ENCODE assay signal across 11 mouse cellular contexts in genomic region chr5:119803411-119804251, GRCm38 (mm10). TPM values are rescaled to one million over a fixed set of nuclear protein-coding genes. Genes with fewer than 3 reads are reported as not detected.
DNase-seq lines count a peak whose midpoint lies in the region; ATAC-seq and TF ChIP-seq lines count a peak whose summit lies in the region.
"Had no signal": no experiment of that assay in that cellular context is flagged by ENCODE, and none has a peak within 500 bp of the region (broad histone marks: within the 10 kb centered on the region; RNA-seq: fewer than 3 reads in every experiment).

No protein-coding gene starts in this region.

- no peak for ATAC-seq in heart, embryonic 11.5 days (replicated peaks; ENCODE audit: insufficient number of reproducible peaks, low FRiP score, low TSS enrichment)
- ATAC-seq in common myeloid progenitor, adult 5-6 weeks (replicated peaks; ENCODE audit: low read depth, poor library complexity, severe bottlenecking) = 0 out of 2 replicates have a peak, but pooled peaks have one; percentile 2
- no peak for ATAC-seq in limb, embryonic 11.5 days (ENCODE audit: insufficient number of reproducible peaks, low FRiP score, low TSS enrichment, low read depth)
- no peak for ATAC-seq in activated CD4-positive, CD25-positive, alpha-beta regulatory T cell, adult 4 months

- peaks cover 75% of the 10 kb centered on the region for H3K27me3 ChIP-seq in heart, embryonic 11.5 days (ENCODE audit: control insufficient read depth, insufficient read depth, low read length)
- peaks cover 100% of the 10 kb centered on the region for H3K27me3 ChIP-seq in E14TG2a.4 (ENCODE audit: insufficient read depth, low read length)
- peaks cover 85% of the 10 kb centered on the region for H3K27me3 ChIP-seq in limb, embryonic 11.5 days (ENCODE audit: control insufficient read depth, insufficient read depth, low read length)

- H3K4me2 ChIP-seq in heart, embryonic 11.5 days = peak overlapping the region; percentile 86
- H3K4me2 ChIP-seq in limb, embryonic 11.5 days (ENCODE audit: low read depth, severe bottlenecking) = peak overlapping the region; percentile 69

- peaks cover 14% of the 10 kb centered on the region; the same call in 1 of the 2 replicates for H3K4me1 ChIP-seq in heart, embryonic 11.5 days (ENCODE audit: control insufficient read depth, insufficient read depth, low read length)
- peaks cover 47% of the 10 kb centered on the region for H3K4me1 ChIP-seq in E14TG2a.4 (replicated peaks; ENCODE audit: low read depth, low read length)
- 0 out of 2 replicates have a peak, but pooled peaks cover 8% of the 10 kb centered on the region for H3K4me1 ChIP-seq in limb, embryonic 11.5 days (ENCODE audit: control insufficient read depth, insufficient read depth, low read length)

- no peaks in the 10 kb centered on the region for H3K36me3 ChIP-seq in heart, embryonic 11.5 days (ENCODE audit: control insufficient read depth, insufficient read depth, low read length)
- no peaks in the 10 kb centered on the region for H3K36me3 ChIP-seq in E14TG2a.4 (ENCODE audit: insufficient read depth, low read length)
- no peaks in the 10 kb centered on the region for H3K36me3 ChIP-seq in limb, embryonic 11.5 days (ENCODE audit: control insufficient read depth, insufficient read depth, low read length)

- intact Hi-C loops in heart, postnatal 25 days (cut with DNase I) = no loop called here
- intact Hi-C loops in gastrocnemius, postnatal 36 days (cut with DNase I) = no loop called here

- DNase-seq in heart, postnatal 25 days (ENCODE audit: low spot score) = no peak
- peak; percentile 77 for DNase-seq in limb, embryonic 11.5 days (ENCODE audit: low spot score)
- no peak for DNase-seq in gastrocnemius, postnatal 36 days
- DNase-seq in thymus, postnatal 36 days = no peak

- TF ChIP-seq CTCF in E14TG2a.4 (conservative IDR thresholded peaks at IDR 0.05; ENCODE audit: low read length) = no peak

- H3K4me3 ChIP-seq in heart, embryonic 11.5 days (ENCODE audit: low read depth, low read length) = peak overlapping the region; percentile 41
- H3K4me3 ChIP-seq in E14TG2a.4 (replicated peaks; ENCODE audit: low read length) = peak overlapping the region; percentile 17; the same call in 1 of the 2 replicates
- peak overlapping the region; percentile 41 for H3K4me3 ChIP-seq in limb, embryonic 11.5 days (ENCODE audit: low read depth, low read length)

- H3K9ac ChIP-seq in heart, embryonic 11.5 days (ENCODE audit: low read depth, low read length) = peak overlapping the region; percentile 89
- peak overlapping the region; percentile 93 for H3K9ac ChIP-seq in limb, embryonic 11.5 days (ENCODE audit: low read length)

- no peaks in the 10 kb centered on the region for H3K9me3 ChIP-seq in heart, embryonic 11.5 days (replicated peaks; ENCODE audit: control insufficient read depth, low read length)
- H3K9me3 ChIP-seq in E14TG2a.4 (ENCODE audit: low read length) = no peaks in the 10 kb centered on the region
- H3K9me3 ChIP-seq in limb, embryonic 11.5 days (ENCODE audit: control insufficient read depth, low read length) = no peaks in the 10 kb centered on the region; the same call in 1 of the 2 replicates

- H3K27ac ChIP-seq in heart, embryonic 11.5 days (ENCODE audit: low read depth, low read length) = peak overlapping the region; percentile 86
- peak overlapping the region; percentile 90 for H3K27ac ChIP-seq in limb, embryonic 11.5 days (replicated peaks; ENCODE audit: low read depth, low read length)
- H3K27ac ChIP-seq: macrophage had no signal

- WGBS in heart, embryonic 11.5 days (ENCODE audit: insufficient replicate concordance) = under 1% methylated on average over 64 of the region's 64 CpGs
- under 1% methylated on average over 64 of the region's 64 CpGs for WGBS in limb, embryonic 11.5 days

RNA-seq across cellular contexts. Expression of gene Tbx5, which starts 28.8 kb away (rescaled TPM):
- 40.1 and 41.1 TPM in 2 replicates for polyA plus RNA-seq in heart, embryonic 11.5 days (2014; fragmentation: Nextera tagmentation; extraction: Ambion mirVana)
- 10 to 100 TPM; 29.0 to 33.6 TPM for total RNA-seq in heart, postnatal 25 days (2021)
- total RNA-seq in common myeloid progenitor, adult 5-6 weeks (2017) = not detected in 2 replicates
- 34.3 and 40.5 TPM in 2 replicates for polyA plus RNA-seq in limb, embryonic 11.5 days (2014; fragmentation: Nextera tagmentation; extraction: Ambion mirVana)
- polyA plus RNA-seq in activated CD4-positive, CD25-positive, alpha-beta regulatory T cell, adult 4 months (2017; shearing (Covaris generic)) = not detected
- total RNA-seq in gastrocnemius, postnatal 36 days (2021) = not detected
- total RNA-seq: hematopoietic stem cell, adult 5-6 weeks; left cerebral cortex, adult 18-20 months had no signal
- polyA plus RNA-seq: macrophage had no signal

Comparison
In these comparisons a context has a peak if more than half of its experiments do, and no peak if none do; other contexts are left out.
1. RNA of gene Tbx5, which starts 28.8 kb away (total RNA-seq): 29.0 to 33.6 TPM in heart, postnatal 25 days; not detected in gastrocnemius, postnatal 36 days and not detected in common myeloid progenitor, adult 5-6 weeks; every median in the first group is over 10 times any median in the second.
2. Peak in every context shown above with its lines, with median percentiles within 50 percentile points of each other: H3K4me3 ChIP-seq.